Comparison of ENCODE assay signal across 7 mouse cellular contexts in genomic region chr10:61475594-61476439, GRCm38 (mm10). TPM values are rescaled to one million over a fixed set of nuclear protein-coding genes. Genes with fewer than 3 reads are reported as not detected.
DNase-seq lines count a peak whose midpoint lies in the region; ATAC-seq and TF ChIP-seq lines count a peak whose summit lies in the region.

TSS of gene Lrrc20 (plus strand) at chr10:61475801.

- peak; percentile 72 for TF ChIP-seq POLR2A in small intestine, adult 2 months (IDR thresholded peaks at IDR 0.05; ENCODE audit: low read depth, low read length)

- H3K4me1 ChIP-seq in embryonic facial prominence, embryonic 10.5 days, result peaks cover 24% of the 10 kb centered on the region
- 0 out of 2 replicates have a peak, but pooled peaks cover 5% of the 10 kb centered on the region for H3K4me1 ChIP-seq in intestine, postnatal 0 days (replicated peaks; ENCODE audit: control insufficient read depth, insufficient read depth, low read length)
- peaks cover 19% of the 10 kb centered on the region for H3K4me1 ChIP-seq in midbrain, embryonic 12.5 days
- H3K4me1 ChIP-seq in small intestine, adult 2 months (ENCODE audit: control insufficient read depth, insufficient read depth, insufficient read length, low read length), result peaks cover 5% of the 10 kb centered on the region

- H3K27me3 ChIP-seq in embryonic facial prominence, embryonic 10.5 days (replicated peaks; ENCODE audit: low read depth, poor library complexity, severe bottlenecking), result peaks cover 19% of the 10 kb centered on the region
- H3K27me3 ChIP-seq in intestine, postnatal 0 days (replicated peaks; ENCODE audit: control insufficient read depth, insufficient read depth, low read length), result no peaks in the 10 kb centered on the region
- peaks cover 6% of the 10 kb centered on the region; the same call in 1 of the 2 replicates for H3K27me3 ChIP-seq in midbrain, embryonic 12.5 days
- no peaks in the 10 kb centered on the region for H3K27me3 ChIP-seq in small intestine, adult 2 months (ENCODE audit: control insufficient read depth, insufficient read depth, low read length)

- peak within 1 kb of the TSS; percentile 55 for H3K9ac ChIP-seq in intestine, postnatal 0 days (ENCODE audit: low read depth, low read length)
- H3K9ac ChIP-seq in midbrain, embryonic 12.5 days (replicated peaks), result peak within 1 kb of the TSS; percentile 79

- under 1% methylated on average over 70 of the region's 70 CpGs for WGBS in embryonic facial prominence, embryonic 10.5 days
- WGBS in intestine, postnatal 0 days, result under 1% methylated on average over 70 of the region's 70 CpGs
- WGBS in midbrain, embryonic 12.5 days, result under 1% methylated on average over 70 of the region's 70 CpGs
- WGBS in small intestine, adult 2 months, result under 1% methylated on average over 69 of the region's 70 CpGs

- DNase-seq in adrenal gland, postnatal 10 days, result peak; percentile 95
- peak; percentile 98 for DNase-seq in embryonic facial prominence, embryonic 10.5 days (ENCODE audit: low spot score)
- peak; percentile 52 for DNase-seq in gonadal fat pad, adult 2 months (ENCODE audit: low read depth)
- DNase-seq in left cerebral cortex, postnatal 4 days, result peak; percentile 94

- peak within 1 kb of the TSS; percentile 94 for H3K27ac ChIP-seq in embryonic facial prominence, embryonic 10.5 days (replicated peaks)
- H3K27ac ChIP-seq in intestine, postnatal 0 days (ENCODE audit: low read depth, low read length), result peak within 1 kb of the TSS; percentile 51; the same call in 1 of the 2 replicates
- H3K27ac ChIP-seq in midbrain, embryonic 12.5 days (replicated peaks), result peak within 1 kb of the TSS; percentile 79
- H3K27ac ChIP-seq in small intestine, adult 2 months (ENCODE audit: insufficient read depth, low read depth, low read length), result peak within 1 kb of the TSS; percentile 68

- ATAC-seq in intestine, postnatal 0 days, result peak; percentile 97
- peak; percentile 98 for ATAC-seq in midbrain, embryonic 12.5 days (ENCODE audit: low FRiP score, low read depth)

- no peaks in the 10 kb centered on the region for H3K9me3 ChIP-seq in embryonic facial prominence, embryonic 10.5 days
- no peaks in the 10 kb centered on the region for H3K9me3 ChIP-seq in intestine, postnatal 0 days (ENCODE audit: control insufficient read depth)
- no peaks in the 10 kb centered on the region for H3K9me3 ChIP-seq in midbrain, embryonic 12.5 days

- intact Hi-C loops in left cerebral cortex, postnatal 4 days (cut with DNase I), result no loop called here

- peak within 1 kb of the TSS; percentile 98 for H3K4me2 ChIP-seq in intestine, postnatal 0 days (replicated peaks; ENCODE audit: low read depth)
- H3K4me2 ChIP-seq in midbrain, embryonic 12.5 days (replicated peaks), result peak within 1 kb of the TSS; percentile 96

- peak within 1 kb of the TSS; percentile 85 for H3K4me3 ChIP-seq in embryonic facial prominence, embryonic 10.5 days
- peak within 1 kb of the TSS; percentile 68 for H3K4me3 ChIP-seq in intestine, postnatal 0 days (ENCODE audit: low read depth, low read length)
- peak within 1 kb of the TSS; percentile 79 for H3K4me3 ChIP-seq in midbrain, embryonic 12.5 days
- H3K4me3 ChIP-seq in small intestine, adult 2 months (ENCODE audit: low read depth, low read length), result peak within 1 kb of the TSS; percentile 73

- peak; percentile 37 for TF ChIP-seq CTCF in intestine, postnatal 0 days (IDR thresholded peaks at IDR 0.05; ENCODE audit: low read depth)
- no peak for TF ChIP-seq CTCF in small intestine, adult 2 months (IDR thresholded peaks at IDR 0.05; ENCODE audit: extremely low read depth, insufficient read length, insufficient replicate concordance, low read depth, low read length)

- H3K36me3 ChIP-seq in embryonic facial prominence, embryonic 10.5 days (replicated peaks), result no peaks in the 10 kb centered on the region
- H3K36me3 ChIP-seq in intestine, postnatal 0 days (ENCODE audit: control insufficient read depth, insufficient read depth), result no peaks in the 10 kb centered on the region
- H3K36me3 ChIP-seq in midbrain, embryonic 12.5 days, result no peaks in the 10 kb centered on the region
- no peaks in the 10 kb centered on the region for H3K36me3 ChIP-seq in small intestine, adult 2 months (ENCODE audit: control insufficient read depth, insufficient read depth, low read length)

RNA-seq across cellular contexts. Expression of gene Lrrc20, which starts in this region (rescaled TPM):
- total RNA-seq in adrenal gland, postnatal 10 days (2021), result 10 to 100 TPM; 10.8 to 13.6 TPM
- 9.8 and 13.0 TPM in 2 replicates for polyA plus RNA-seq in embryonic facial prominence, embryonic 10.5 days (2016; fragmentation: Nextera tagmentation; extraction: Ambion mirVana)
- 8.3 and 8.4 TPM in 2 replicates for polyA plus RNA-seq in gonadal fat pad, adult 2 months (2012; rRNA removed)
- polyA plus RNA-seq in intestine, postnatal 0 days (2015; fragmentation: Nextera tagmentation; extraction: Ambion mirVana), result 3.3 and 3.5 TPM in 2 replicates
- total RNA-seq in left cerebral cortex, postnatal 4 days (2021), result 10 to 100 TPM; 20.0 to 22.1 TPM
- polyA plus RNA-seq in midbrain, embryonic 12.5 days (2016; fragmentation: Nextera tagmentation; extraction: Ambion mirVana), result 13.7 and 14.3 TPM in 2 replicates
- 6.0 and 7.4 TPM in 2 replicates for polyA plus RNA-seq in small intestine, adult 2 months (2012; rRNA removed)

Comparison
In these comparisons a context has a peak if more than half of its experiments do, and no peak if none do; other contexts are left out.
1. Peak in every context shown above with its lines: DNase-seq, ATAC-seq, H3K4me3 ChIP-seq and H3K27ac ChIP-seq.